Mouse (Mus musculus) T-helper 17 cell (primary cell): ENCODE measurements around the gene Cep97.

Experiments used
- in situ Hi-C, 2 experiments: fragments of 300-600 bp; cut with MboI, MseI; formaldehyde crosslinking; loops; 1 replicate in 1 of 2; 2 replicates in 1 of 2; pipeline ENCODE4 v1.15.1; 2025; ENCODE audit warnings: high pct_unique_total_duplicates in 2 of 2

Gene Cep97

GRCm38 (mm10) chr16:55893410-55894107, 41.1 kb downstream of the Cep97 start:
- in situ Hi-C loops = loop anchor here in 1 of 2 experiments (10.0 kb wide), 1 partner anchor 181 kb away; no protein-coding TSS in a partner anchor

- in situ Hi-C loops = loop anchor here in 1 of 2 experiments (10.0 kb wide), 1 partner anchor 182 kb away; no protein-coding TSS in a partner anchor
Measured at GRCm38 (mm10) chr16:55892484-55892883, 42.2 kb downstream of the Cep97 start.

- in situ Hi-C loops = loop anchor here in 1 of 2 experiments (10.0 kb wide), 1 partner anchor 183 kb away; no protein-coding TSS in a partner anchor
Measured at GRCm38 (mm10) chr16:55891346-55891745, 43.3 kb downstream of the Cep97 start.

GRCm38 (mm10) chr16:55890346-55891136, 44.1 kb downstream of the Cep97 start:
- in situ Hi-C loops = loop anchor here in 1 of 2 experiments (10.0 kb wide), 1 partner anchor 184 kb away; no protein-coding TSS in a partner anchor

- in situ Hi-C loops = no loop called here
Measured at GRCm38 (mm10) chr16:55889451-55889850, 45.2 kb downstream of the Cep97 start.

- in situ Hi-C loops = no loop called here
Measured at GRCm38 (mm10) chr16:55888584-55888960, 46.1 kb downstream of the Cep97 start.

- in situ Hi-C loops = no loop called here
Measured at GRCm38 (mm10) chr16:55887814-55888583, 46.7 kb downstream of the Cep97 start.

GRCm38 (mm10) chr16:55884246-55884645, 50.4 kb downstream of the Cep97 start:
- in situ Hi-C loops = no loop called here

GRCm38 (mm10) chr16:55876025-55876424, 58.6 kb downstream of the Cep97 start:
- in situ Hi-C loops = no loop called here

- in situ Hi-C loops = loop anchor here (10.0 to 25.0 kb wide), 3 partner anchors 352 to 852 kb away; no protein-coding TSS in a partner anchor
Measured at GRCm38 (mm10) chr16:55863832-55864231, 70.8 kb downstream of the Cep97 start.

- in situ Hi-C loops = loop anchor here (10.0 to 25.0 kb wide), 3 partner anchors 351 to 851 kb away; no protein-coding TSS in a partner anchor
Measured at GRCm38 (mm10) chr16:55863149-55863815, 71.4 kb downstream of the Cep97 start.

GRCm38 (mm10) chr16:55861104-55861503, 73.6 kb downstream of the Cep97 start:
- in situ Hi-C loops = loop anchor here (10.0 to 25.0 kb wide), 3 partner anchors 349 to 849 kb away; no protein-coding TSS in a partner anchor

GRCm38 (mm10) chr16:55859421-55859820, 75.2 kb downstream of the Cep97 start:
- in situ Hi-C loops = loop anchor here (10.0 to 25.0 kb wide), 3 partner anchors 135 to 847 kb away; no protein-coding TSS in a partner anchor

- in situ Hi-C loops = loop anchor here (10.0 to 25.0 kb wide), 3 partner anchors 134 to 846 kb away; no protein-coding TSS in a partner anchor
Measured at GRCm38 (mm10) chr16:55858465-55858864, 76.2 kb downstream of the Cep97 start.

GRCm38 (mm10) chr16:55852943-55853727, 81.5 kb downstream of the Cep97 start:
- in situ Hi-C loops = loop anchor here (10.0 to 25.0 kb wide), 3 partner anchors 128 to 841 kb away; no protein-coding TSS in a partner anchor

GRCm38 (mm10) chr16:55852515-55852914, 82.1 kb downstream of the Cep97 start:
- in situ Hi-C loops = loop anchor here (10.0 to 25.0 kb wide), 3 partner anchors 128 to 840 kb away; no protein-coding TSS in a partner anchor

GRCm38 (mm10) chr16:55850485-55850884, 84.2 kb downstream of the Cep97 start:
- in situ Hi-C loops = loop anchor here (10.0 to 25.0 kb wide), 3 partner anchors 126 to 838 kb away; no protein-coding TSS in a partner anchor
